Mouse (Mus musculus): ENCODE results near the gene Hist1h1a. TPM values are rescaled to one million over a fixed set of nuclear protein-coding genes. Genes with fewer than 3 reads are reported as not detected.

The Hist1h1a gene
- total RNA-seq, 2 experiments from 2014 or later: 32.9 to 36.8 TPM

DNA sequence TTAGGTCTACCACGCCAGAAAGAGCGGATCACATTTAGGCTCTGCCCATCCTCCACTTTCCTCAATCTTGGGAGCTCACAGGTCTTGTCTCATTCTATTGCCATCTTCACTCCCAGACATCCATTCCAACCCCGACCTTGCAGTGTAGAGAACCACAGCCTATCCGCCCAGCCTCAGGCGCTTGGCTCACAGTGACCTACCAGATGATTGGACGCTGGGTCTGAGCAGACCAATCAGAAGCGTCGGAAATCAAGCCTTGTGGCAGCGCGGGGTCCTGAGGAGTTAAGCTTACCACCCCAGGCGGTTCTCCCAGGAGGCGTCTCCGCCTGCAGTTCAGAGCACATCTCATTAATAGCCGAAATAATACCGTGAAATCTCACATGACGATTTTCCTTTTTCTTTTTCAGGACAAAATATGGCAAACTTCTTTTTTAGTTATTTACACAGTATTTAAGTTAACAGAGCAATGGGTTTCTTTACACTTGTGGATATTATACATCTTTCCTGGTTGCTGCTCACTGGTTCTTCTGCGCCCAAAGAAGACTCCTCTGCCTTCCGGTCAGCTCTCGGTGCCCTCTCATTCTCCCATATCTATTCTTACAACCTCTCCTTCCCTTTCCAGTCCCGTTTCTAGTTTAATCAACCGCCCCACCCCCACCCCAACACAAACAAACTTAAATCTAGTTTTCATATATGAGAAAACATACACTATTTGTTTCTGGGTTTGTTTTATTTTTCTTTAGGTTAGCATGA is 9.3 kb downstream of the Hist1h1a start:
- intact Hi-C loops (cut with DNase I): no loop called here
- DNase-seq (ENCODE audit: extremely low spot score in 1 of 2, low spot score in 2 of 2): peak; percentile 47 to 64

GRCm38 (mm10) chr13:23778339-23778738 is 14.9 kb downstream of the Hist1h1a start:
- intact Hi-C loops (cut with DNase I): no loop called here
- no peak for DNase-seq (ENCODE audit: extremely low spot score in 1 of 2, low spot score in 2 of 2)

DNA sequence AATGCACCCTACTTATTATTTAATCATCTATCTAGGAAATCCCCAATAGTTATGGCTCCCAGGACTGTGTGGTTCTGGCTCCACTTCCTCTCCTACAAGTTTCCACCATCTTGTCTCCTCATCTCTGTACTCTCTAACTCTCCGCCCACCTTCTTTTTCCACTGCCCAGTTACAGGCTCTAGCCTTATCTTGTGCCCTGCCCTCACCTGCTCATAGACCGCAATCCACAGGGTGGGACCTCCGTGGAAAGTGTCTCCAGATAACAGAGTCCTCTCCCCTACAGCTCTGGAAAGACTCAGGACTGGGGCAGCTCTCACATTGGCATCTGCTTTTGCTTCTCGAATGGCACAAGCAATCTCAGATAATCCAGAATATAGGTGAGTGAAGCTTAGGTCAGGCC is 15.6 kb downstream of the Hist1h1a start:
- intact Hi-C loops (cut with DNase I): no loop called here
- DNase-seq (ENCODE audit: extremely low spot score in 1 of 2, low spot score in 2 of 2): no peak

DNA sequence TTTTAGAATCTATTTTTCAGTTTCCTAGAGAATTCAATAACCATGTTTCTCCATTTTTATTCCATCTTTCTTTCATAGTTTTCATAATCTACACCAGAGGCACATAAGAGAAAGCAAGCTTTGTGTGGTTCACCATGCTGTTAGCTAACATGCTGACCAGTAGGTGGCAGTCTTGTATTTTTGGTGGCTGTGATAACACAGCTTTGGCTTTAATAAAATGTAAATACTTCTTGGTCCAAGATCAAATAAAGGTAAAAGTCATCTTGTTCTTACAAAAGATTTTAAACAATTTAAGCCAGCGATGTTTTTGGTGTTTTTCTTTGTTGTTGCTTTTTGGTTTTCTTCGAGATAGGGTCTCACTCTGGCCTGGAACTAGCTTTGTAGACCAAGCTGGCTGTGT is 29.1 kb downstream of the Hist1h1a start:
- intact Hi-C loops (cut with DNase I): no loop called here
- peak; percentile 57 to 58 for DNase-seq (ENCODE audit: extremely low spot score in 1 of 2, low spot score in 2 of 2)

DNA sequence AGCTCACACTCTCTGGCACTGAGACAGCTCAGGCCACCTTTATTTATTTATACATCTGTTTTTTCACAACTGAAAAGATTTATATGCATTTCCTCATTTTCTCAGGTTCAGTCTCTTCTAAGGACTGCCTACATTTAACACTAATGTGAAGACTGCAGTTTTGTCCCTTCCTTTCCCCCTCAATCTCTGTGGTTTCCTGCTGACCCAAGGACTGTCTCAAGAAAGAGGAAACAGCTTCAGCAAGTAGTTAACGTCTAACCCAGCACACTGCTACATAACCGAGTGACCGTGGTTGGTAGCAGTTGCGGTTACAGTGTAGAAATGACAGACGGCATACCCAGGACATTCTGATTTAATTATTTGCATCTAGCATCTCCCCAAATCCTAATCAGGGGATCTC is 35.9 kb downstream of the Hist1h1a start:
- no peak for DNase-seq (ENCODE audit: extremely low spot score in 1 of 2, low spot score in 2 of 2)

DNA sequence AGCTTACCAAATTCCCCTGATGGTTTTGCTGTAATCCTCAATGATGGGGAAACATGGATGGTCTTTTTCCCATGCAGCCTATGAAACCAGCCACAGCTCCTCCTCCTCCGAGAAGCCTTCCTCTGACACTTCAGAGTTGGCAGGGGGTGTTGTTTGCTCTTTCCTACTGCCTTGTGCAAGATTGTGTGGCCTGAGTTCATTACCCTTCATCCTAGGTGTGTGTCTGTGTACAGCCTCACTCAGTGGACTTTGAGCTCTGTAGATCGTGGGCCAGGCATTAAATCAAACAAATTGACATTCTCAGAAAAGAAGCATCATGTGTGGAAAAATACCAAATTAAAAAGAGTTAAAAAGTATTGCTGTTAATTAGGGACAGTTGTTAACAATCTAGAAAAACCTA is 41.1 kb downstream of the Hist1h1a start:
- no peak for DNase-seq (ENCODE audit: extremely low spot score in 1 of 2, low spot score in 2 of 2)
- intact Hi-C loops (cut with DNase I): no loop called here

More for the DNA sequence above, 35.9 kb downstream of the Hist1h1a start:
- intact Hi-C loops (cut with DNase I): no loop called here

DNA sequence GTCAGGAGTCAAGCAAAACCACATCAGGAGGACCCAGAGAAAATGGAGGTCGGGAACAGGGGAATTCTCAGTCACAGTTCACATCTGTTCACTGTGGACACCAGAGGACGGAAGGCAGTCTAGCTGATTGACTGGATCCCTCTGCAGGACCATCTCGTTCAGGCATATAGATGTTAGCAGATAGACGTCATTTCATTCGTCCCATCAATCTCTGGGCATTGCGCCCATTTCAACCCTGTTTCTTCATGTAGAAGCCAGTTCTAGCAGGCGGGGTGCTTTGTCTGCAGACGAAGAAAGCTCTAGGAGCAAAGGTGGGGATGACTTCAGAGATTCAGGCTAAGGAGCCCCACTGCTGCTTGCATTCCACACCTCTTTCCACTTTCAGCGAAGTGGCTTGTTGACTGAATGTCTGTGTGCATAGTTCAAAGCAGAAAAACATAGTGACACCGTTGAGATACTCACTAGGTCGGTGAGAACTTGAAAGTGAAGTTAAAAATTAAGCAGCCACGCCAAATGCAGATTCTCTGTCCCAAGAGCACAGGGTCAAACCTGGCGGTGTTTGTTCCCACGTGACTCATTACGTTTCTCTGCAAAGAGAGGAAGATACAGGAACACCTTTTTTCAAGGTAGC is 43.1 kb downstream of the Hist1h1a start, which contains the start of gene Slc17a2:
Gene Slc17a2, plus strand, starts transcription at position 572 of the 631 bp plus-strand sequence.
- intact Hi-C loops (cut with DNase I): no loop called here
- peak in 1 of 2 experiments; percentile 19 for DNase-seq (ENCODE audit: extremely low spot score in 1 of 2, low spot score in 2 of 2)

Small RNA genes within 50 kb of the gene (microRNA-seq; reads per million reads assigned to microRNA genes)
- gene Gm44314 (not detected), gene Gm44484 (not detected)

Other genes starting within 250 kb of the Hist1h1a start
- gene Hist1h4h, start 232.6 kb upstream of the Hist1h1a start, total RNA-seq (2021): 100 to 1,000 TPM; 265 to 270 TPM
- gene Hist1h2af, start 229.8 kb upstream of the Hist1h1a start, total RNA-seq (2021): 10 to 100 TPM; 27.0 to 28.3 TPM
- gene Hist1h3g, start 228.2 kb upstream of the Hist1h1a start, total RNA-seq (2021): 10 to 100 TPM in 1 of 2 experiments, 1 to 10 TPM in 1; 9.7 to 10.4 TPM
- 1 to 10 TPM; 1.4 to 1.7 TPM for gene Hist1h2bh, start 220.3 kb upstream of the Hist1h1a start, total RNA-seq (2021)
- gene Hist1h3f, start 219.6 kb upstream of the Hist1h1a start, total RNA-seq (2021): 10 to 100 TPM; 22.6 to 23.0 TPM
- gene Hist1h4f, start 212.0 kb upstream of the Hist1h1a start, total RNA-seq (2021): 100 to 1,000 TPM; 148 to 159 TPM
- gene Hist1h1d, start 210.4 kb upstream of the Hist1h1a start, total RNA-seq (2021): 1 to 10 TPM; 4.5 to 5.3 TPM
- 10 to 100 TPM; 65.0 to 81.2 TPM for gene Hist1h3e, start 201.3 kb upstream of the Hist1h1a start, total RNA-seq (2021)
- gene Hist1h2ae, start 192.4 kb upstream of the Hist1h1a start, total RNA-seq (2021): 10 to 100 TPM in 1 of 2 experiments, 1 to 10 TPM in 1; 9.5 to 14.3 TPM
- gene Hist1h2bg, start 192.3 kb upstream of the Hist1h1a start, total RNA-seq (2021): 100 to 1,000 TPM in 1 of 2 experiments, 10 to 100 TPM in 1; 94.0 to 103 TPM
- 10 to 100 TPM; 38.1 to 39.3 TPM for gene Hist1h2bf, start 189.5 kb upstream of the Hist1h1a start, total RNA-seq (2021)
- 1 to 10 TPM; 5.8 to 9.4 TPM for gene Hist1h2ad, start 189.3 kb upstream of the Hist1h1a start, total RNA-seq (2021)
- 1 to 10 TPM; 8.4 to 9.1 TPM for gene Hist1h3d, start 187.9 kb upstream of the Hist1h1a start, total RNA-seq (2021)
- 100 to 1,000 TPM; 134 to 145 TPM for gene Hist1h4d, start 182.1 kb upstream of the Hist1h1a start, total RNA-seq (2021)
- gene Hist1h2be, start 142.5 kb upstream of the Hist1h1a start, total RNA-seq (2021): 1 to 10 TPM; 6.8 to 7.2 TPM
- 10 to 100 TPM; 62.5 to 68.0 TPM for gene Hist1h1e, start 141.1 kb upstream of the Hist1h1a start, total RNA-seq (2021)
- gene Hist1h2ac, start 79.7 kb upstream of the Hist1h1a start, total RNA-seq (2021): 1 to 10 TPM; 2.4 to 2.9 TPM
- gene Hist1h2bc, start 79.5 kb upstream of the Hist1h1a start, total RNA-seq (2021): 10 to 100 TPM; 17.4 to 21.2 TPM
- gene Hist1h1t, start 67.9 kb upstream of the Hist1h1a start, total RNA-seq (2021): not detected
- 100 to 1,000 TPM in 1 of 2 experiments, 10 to 100 TPM in 1; 94.0 to 104 TPM for gene Hist1h4c, start 65.2 kb upstream of the Hist1h1a start, total RNA-seq (2021)
- 1 to 10 TPM; 2.0 to 2.5 TPM for gene Hfe, start 52.8 kb upstream of the Hist1h1a start, total RNA-seq (2021)
- 10 to 100 TPM; 75.9 to 81.0 TPM for gene Hist1h1c, start 24.9 kb upstream of the Hist1h1a start, total RNA-seq (2021)
- gene Hist1h3c, start 18.1 kb upstream of the Hist1h1a start, total RNA-seq (2021): 10 to 100 TPM; 13.2 to 15.0 TPM
- 10 to 100 TPM; 25.4 to 26.6 TPM for gene Hist1h2bb, start 16.9 kb upstream of the Hist1h1a start, total RNA-seq (2021)
- gene Hist1h2ab, start 12.5 kb upstream of the Hist1h1a start, total RNA-seq (2021): 10 to 100 TPM; 43.9 to 44.2 TPM
- 10 to 100 TPM; 37.4 to 47.0 TPM for gene Hist1h3b, start 11.4 kb upstream of the Hist1h1a start, total RNA-seq (2021)
- 10 to 100 TPM; 79.7 to 80.1 TPM for gene Hist1h4b, start 6.7 kb upstream of the Hist1h1a start, total RNA-seq (2021)
- gene Hist1h4a, start 2.4 kb upstream of the Hist1h1a start, total RNA-seq (2021): 10 to 100 TPM; 77.4 to 83.3 TPM
- 10 to 100 TPM; 53.3 to 58.4 TPM for gene Hist1h3a, start 1.3 kb upstream of the Hist1h1a start, total RNA-seq (2021)
- under 1 TPM; 0.36 to 0.54 TPM for gene Trim38, start 6.2 kb downstream of the Hist1h1a start, total RNA-seq (2021)
- gene Slc17a2, start 43.3 kb downstream of the Hist1h1a start, total RNA-seq (2021): not detected
- under 1 TPM; 0.19 to 0.28 TPM for gene Slc17a3, start 75.8 kb downstream of the Hist1h1a start, total RNA-seq (2021)
- gene Slc17a1, start 104.1 kb downstream of the Hist1h1a start, total RNA-seq (2021): not detected
- not detected for gene Slc17a4, start 151.3 kb downstream of the Hist1h1a start, total RNA-seq (2021)
- not detected for gene Hist1h2ba, start 170.5 kb downstream of the Hist1h1a start, total RNA-seq (2021)
- gene Hist1h2aa, start 170.8 kb downstream of the Hist1h1a start, total RNA-seq (2021): not detected
- gene Scgn, start 227.5 kb downstream of the Hist1h1a start, total RNA-seq (2021): under 1 TPM; 0.64 to 0.83 TPM